Mouse (Mus musculus) intestine, postnatal 0 days (tissue): Measurements from ENCODE around the gene Cnfn. TPM values are rescaled to one million over a fixed set of nuclear protein-coding genes. Genes with fewer than 3 reads are reported as not detected.

Source experiments
- ATAC-seq: fragments of 200-750 bp; cut with Nextera tagmentation; 2 replicates; pipeline ENCODE4 v1.8.0; 2017; ENCODE audit warnings: mild to moderate bottlenecking, moderate TSS enrichment, moderate library complexity
- H3K27ac ChIP-seq: fragments of 300-500 bp; sonication (generic); 2 replicates; pipeline ENCODE4 v1.5.1; 2014; ENCODE audit warnings: mild to moderate bottlenecking, low read depth, low read length, moderate library complexity
- H3K27me3 ChIP-seq: fragments of 300-500 bp; sonication (generic); replicated peaks from 2 replicates; pipeline ENCODE4 v1.6.1; 2014; ENCODE audit warnings: low read length, mixed read lengths; ENCODE audit not compliant: control insufficient read depth, insufficient read depth
- H3K36me3 ChIP-seq: fragments of 300-500 bp; sonication (generic); 2 replicates; pipeline ENCODE4 v1.6.1; 2014; ENCODE audit warnings: mild to moderate bottlenecking, moderate library complexity; ENCODE audit not compliant: control insufficient read depth, insufficient read depth
- H3K4me1 ChIP-seq: fragments of 300-500 bp; sonication (generic); replicated peaks from 2 replicates; pipeline ENCODE4 v1.6.1; 2014; ENCODE audit warnings: antibody characterized with exemption, low read length, mixed read lengths; ENCODE audit not compliant: control insufficient read depth, insufficient read depth
- H3K4me2 ChIP-seq: fragments of 300-500 bp; sonication (generic); replicated peaks from 2 replicates; pipeline ENCODE4 v1.6.1; 2014; ENCODE audit warnings: low read depth, mild to moderate bottlenecking, moderate library complexity
- H3K4me3 ChIP-seq: fragments of 300-500 bp; sonication (generic); 2 replicates; pipeline ENCODE4 v1.5.1; 2014; ENCODE audit warnings: low read depth, low read length
- H3K9ac ChIP-seq: fragments of 300-500 bp; sonication (generic); 2 replicates; pipeline ENCODE4 v1.6.1; 2014; ENCODE audit warnings: mild to moderate bottlenecking, low read depth, low read length
- H3K9me3 ChIP-seq: fragments of 300-500 bp; sonication (generic); 2 replicates; pipeline ENCODE4 v1.6.1; 2016; ENCODE audit warnings: mixed run types; ENCODE audit not compliant: control insufficient read depth
- CTCF ChIP-seq: sonication (generic); IDR thresholded peaks from 2 replicates; pipeline ENCODE4 v1.5.1; 2016; ENCODE audit warnings: low read depth, mild to moderate bottlenecking, control low read depth, antibody characterized with exemption, moderate library complexity
- WGBS: fragments of 180-500 bp; shearing (Covaris S2); extraction: QIAGEN DNeasy Blood & Tissue Kit; methylation state at CpG from one replicate; pipeline ENCODE4 v1.1.7; 2014; 5-methylcytosine and 5-hydroxymethylcytosine counted together
- polyA plus RNA-seq: library from polyadenylated mRNA; unstranded; fragments of >200 nt; fragmentation: Nextera tagmentation; extraction: Ambion mirVana; gene quantifications from 2 replicates; pipeline ENCODE4 v1.2.1, GENCODE M21; 2015

Cnfn gene
- polyA plus RNA-seq, 1 experiment from 2014 or later: 0.33 TPM

DNA sequence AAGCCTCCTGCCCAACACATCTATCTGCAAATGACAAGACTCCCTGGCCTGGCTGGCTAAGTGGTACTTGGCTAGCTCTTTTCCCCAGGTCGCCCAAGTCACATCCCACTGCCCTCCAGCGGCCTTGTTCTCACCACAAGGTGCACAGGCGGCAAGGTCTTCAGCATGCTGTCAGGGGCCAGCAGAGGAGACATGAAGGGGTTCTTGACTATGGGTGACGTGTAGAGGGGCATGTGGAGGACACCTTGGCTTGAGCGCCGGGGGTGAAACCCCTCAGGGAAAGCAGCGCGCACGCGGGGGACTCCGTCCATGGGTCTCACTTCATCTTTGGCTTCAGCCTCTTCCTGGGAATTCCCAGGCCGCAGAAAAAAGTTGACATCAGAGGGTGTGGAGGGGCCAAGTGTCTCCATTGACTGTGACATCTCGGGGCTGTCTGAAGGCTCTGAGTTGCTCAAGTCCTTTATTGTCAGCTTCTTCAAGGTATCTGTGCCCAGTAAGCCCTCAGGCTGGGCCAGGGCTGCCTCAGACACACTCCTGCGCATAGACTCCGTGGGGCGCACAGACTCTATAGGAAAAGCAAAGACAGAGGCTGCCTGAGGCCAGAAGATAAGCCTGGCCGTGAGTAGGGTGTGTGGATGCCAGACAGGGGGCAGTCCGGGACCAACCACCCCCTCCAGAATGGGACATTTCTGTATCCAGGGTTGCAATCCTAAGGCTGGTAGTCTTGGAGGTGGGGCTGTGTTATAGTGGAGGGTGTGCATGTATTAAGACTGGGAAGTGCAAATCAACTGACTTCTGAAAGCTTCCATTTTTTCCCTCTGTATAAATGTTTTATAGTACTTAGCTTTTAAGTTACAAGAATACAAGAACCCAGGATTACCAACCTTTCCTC is 11.1 kb upstream of the Cnfn start:
- no peaks in the 10 kb centered on the region for H3K4me1 ChIP-seq
- peak; percentile 16; the same call in 1 of the 2 replicates for TF ChIP-seq CTCF
- no peaks in the 10 kb centered on the region for H3K9me3 ChIP-seq
- no peak overlapping the region for H3K9ac ChIP-seq
- H3K4me3 ChIP-seq: no peak overlapping the region
- peaks cover 35% of the 10 kb centered on the region for H3K36me3 ChIP-seq
- 0 out of 2 replicates have a peak overlapping the region, but pooled peaks have one; percentile 28 for H3K27ac ChIP-seq
- no peaks in the 10 kb centered on the region for H3K27me3 ChIP-seq
- ATAC-seq: no peak
- peak overlapping the region; percentile 54; the same call in 1 of the 2 replicates for H3K4me2 ChIP-seq
- 74% methylated on average over 18 of the region's 18 CpGs for WGBS

- WGBS: 13% methylated on average over 42 of the region's 42 CpGs
- H3K4me3 ChIP-seq: peak overlapping the region; percentile 4; the same call in 1 of the 2 replicates
- H3K36me3 ChIP-seq: peaks cover 28% of the 10 kb centered on the region
- no peaks in the 10 kb centered on the region for H3K27me3 ChIP-seq
- H3K4me2 ChIP-seq: peak overlapping the region; percentile 54
- no peak overlapping the region for H3K9ac ChIP-seq
- H3K9me3 ChIP-seq: no peaks in the 10 kb centered on the region
- H3K27ac ChIP-seq: no peak overlapping the region
- peak; percentile 10; the same call in 1 of the 2 replicates for ATAC-seq
- no peaks in the 10 kb centered on the region for H3K4me1 ChIP-seq
- peak; percentile 74 for TF ChIP-seq CTCF
These were observed 10.2 kb upstream of the Cnfn start for GRCm38 (mm10) chr7:25379551-25380351.

DNA sequence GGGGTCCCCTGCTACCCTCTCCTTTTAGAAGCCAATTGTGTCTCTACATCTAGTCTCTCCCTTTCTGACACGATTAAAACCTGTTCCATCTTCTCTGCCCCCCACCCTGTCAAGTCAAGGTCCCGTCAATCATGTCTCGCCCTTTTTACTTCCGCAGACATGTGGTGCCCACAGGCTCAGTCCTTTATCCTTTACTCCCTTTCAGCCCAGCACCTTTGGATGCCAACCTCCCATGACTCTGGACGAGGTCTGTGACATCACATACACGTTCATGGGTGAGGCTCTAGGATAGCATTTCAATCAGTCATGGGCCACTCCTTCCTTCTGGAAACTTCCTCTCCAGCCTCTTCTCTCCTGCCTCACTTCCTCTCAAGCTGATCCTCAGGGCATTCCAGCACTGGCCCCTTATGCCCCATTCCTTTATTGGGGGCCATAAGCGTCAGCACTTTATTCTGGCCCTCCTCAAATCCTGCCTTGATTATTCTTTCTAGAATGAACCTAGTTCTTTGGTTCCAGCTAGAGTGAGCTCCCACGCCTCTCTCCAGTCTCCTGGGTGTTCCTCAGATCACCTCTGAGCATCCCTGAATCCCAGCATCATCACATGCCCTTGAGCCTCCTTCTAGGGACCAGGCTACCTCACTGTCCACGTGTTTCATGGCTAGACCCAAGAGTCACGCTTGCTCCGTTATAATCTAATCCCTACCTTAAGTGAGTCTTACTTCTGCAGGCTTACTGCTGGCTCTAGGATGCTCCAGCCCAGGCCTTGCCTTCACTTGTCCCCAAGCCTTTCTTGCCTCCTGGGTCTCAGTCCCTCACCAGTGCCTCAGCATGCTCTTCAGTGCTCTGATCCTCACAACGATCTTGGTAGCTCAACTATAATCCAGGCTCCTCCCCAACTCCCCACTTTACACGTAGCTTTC is 8.9 kb upstream of the Cnfn start:
- Histone ChIP-seq H3K4me1 (no peaks in the 10 kb centered on the region), H3K27me3 (no peaks in the 10 kb centered on the region), H3K4me3 (no peak overlapping the region), H3K27ac (no peak overlapping the region), H3K9ac (no peak overlapping the region), H3K4me2 (no peak overlapping the region), H3K9me3 (no peaks in the 10 kb centered on the region), H3K36me3 (peaks cover 15% of the 10 kb centered on the region)
- ATAC-seq: no peak
- no peak for TF ChIP-seq CTCF
- WGBS: 78% methylated on average over 13 of the region's 13 CpGs

DNA sequence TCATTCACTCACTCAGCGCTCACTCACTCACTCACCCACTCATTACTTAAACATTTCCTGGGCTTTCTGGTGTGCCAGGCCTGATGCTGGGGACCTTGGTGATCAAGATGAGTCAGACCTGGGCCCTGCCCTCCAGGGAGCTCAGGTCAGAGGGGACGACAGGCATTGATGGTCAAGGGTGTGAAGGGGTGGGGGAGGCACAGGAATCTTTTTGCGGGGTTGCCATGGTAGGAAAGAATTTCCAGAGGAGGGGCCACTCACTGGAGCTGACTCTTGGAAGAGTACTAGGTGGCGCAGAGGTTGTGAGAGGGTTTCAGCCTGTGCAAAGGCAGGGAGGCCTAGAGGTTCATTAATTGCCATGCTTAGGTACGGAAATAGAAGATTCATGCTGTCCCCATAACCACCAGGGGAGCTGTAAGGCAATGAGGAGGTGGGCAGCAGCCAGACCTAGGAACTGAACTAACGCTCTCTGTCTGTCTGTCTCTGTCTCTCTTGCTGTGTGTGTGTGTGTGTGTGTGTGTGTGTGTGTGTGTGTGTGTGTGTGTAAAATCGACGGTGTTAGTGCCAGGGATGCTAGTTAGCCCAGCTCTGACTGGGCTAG is 7.7 kb upstream of the Cnfn start:
- Histone ChIP-seq H3K27ac (no peak overlapping the region), H3K27me3 (no peaks in the 10 kb centered on the region), H3K9ac (0 out of 2 replicates have a peak overlapping the region, but pooled peaks have one; percentile 1), H3K36me3 (peaks cover 5% of the 10 kb centered on the region; the same call in 1 of the 2 replicates), H3K9me3 (no peaks in the 10 kb centered on the region), H3K4me2 (peak overlapping the region; percentile 66), H3K4me1 (no peaks in the 10 kb centered on the region), H3K4me3 (0 out of 2 replicates have a peak overlapping the region, but pooled peaks have one; percentile 22)
- TF ChIP-seq CTCF: peak; percentile 56
- ATAC-seq: no peak; the same call in 1 of the 2 replicates
- 52% methylated on average over 8 of the region's 8 CpGs for WGBS

- Histone ChIP-seq H3K4me1 (no peaks in the 10 kb centered on the region), H3K9ac (0 out of 2 replicates have a peak overlapping the region, but pooled peaks have one; percentile 1), H3K4me3 (peak overlapping the region; percentile 22; the same call in 1 of the 2 replicates), H3K27ac (no peak overlapping the region), H3K4me2 (peak overlapping the region; percentile 66), H3K9me3 (no peaks in the 10 kb centered on the region), H3K27me3 (no peaks in the 10 kb centered on the region), H3K36me3 (peaks cover 5% of the 10 kb centered on the region; the same call in 1 of the 2 replicates)
- ATAC-seq: peak; percentile 52
- WGBS: 5% methylated on average over 17 of the region's 17 CpGs
- TF ChIP-seq CTCF: no peak
These were observed 7.0 kb upstream of the Cnfn start for GRCm38 (mm10) chr7:25376556-25376955.
